Mouse (Mus musculus): ENCODE measurements around the gene Maml2. TPM values are rescaled to one million over a fixed set of nuclear protein-coding genes. Genes with fewer than 3 reads are reported as not detected.

Maml2 gene
- total RNA-seq, 1 experiment from 2014 or later: 5.0 TPM

DNA sequence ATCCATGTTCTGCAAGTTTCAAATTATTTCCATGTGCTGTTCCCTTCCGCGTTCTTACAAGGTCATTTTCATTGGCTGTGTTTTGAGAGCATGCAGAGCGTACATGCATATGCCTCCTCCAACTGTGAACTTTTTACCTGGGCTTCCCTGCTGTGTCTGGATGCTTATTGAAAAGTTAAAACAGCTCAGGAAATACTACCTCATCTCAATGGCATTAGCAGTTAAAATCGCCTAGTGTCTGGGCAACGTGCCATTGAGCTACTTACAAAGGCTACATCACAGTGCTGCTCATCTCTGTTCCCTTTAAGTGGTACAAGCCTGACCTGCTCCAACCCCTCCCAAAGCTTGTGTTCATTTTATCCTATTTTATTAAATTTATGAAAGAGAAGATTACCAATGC, 347.4 kb downstream of the Maml2 start:
- no peak for ATAC-seq (replicated peaks in 1 of 2; ENCODE audit: insufficient read depth in 1 of 2, low FRiP score in 2 of 2, low TSS enrichment in 1 of 2, low read depth in 1 of 2, poor library complexity in 2 of 2, severe bottlenecking in 2 of 2)

DNA sequence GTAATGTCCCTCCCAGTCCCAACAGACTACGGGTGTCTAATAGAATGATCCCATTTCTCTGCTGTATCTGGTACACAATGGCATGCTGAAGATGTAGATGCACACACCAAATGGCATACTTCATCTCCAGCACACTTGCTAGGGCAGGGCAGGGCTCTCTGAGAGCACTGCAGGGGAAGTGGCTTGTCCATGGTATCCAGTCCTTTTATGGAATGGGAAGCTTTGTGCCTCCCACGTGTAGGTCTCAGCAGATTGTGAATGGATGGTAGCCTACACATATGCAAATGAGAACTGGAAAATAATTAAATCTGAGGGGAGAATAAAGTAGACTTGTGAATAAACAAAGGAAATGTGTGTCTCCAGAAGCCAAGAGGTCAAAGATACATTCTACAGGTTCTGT, 353.3 kb downstream of the Maml2 start:
- no peak for ATAC-seq (replicated peaks in 1 of 2; ENCODE audit: insufficient read depth in 1 of 2, low FRiP score in 2 of 2, low TSS enrichment in 1 of 2, low read depth in 1 of 2, poor library complexity in 2 of 2, severe bottlenecking in 2 of 2)

DNA sequence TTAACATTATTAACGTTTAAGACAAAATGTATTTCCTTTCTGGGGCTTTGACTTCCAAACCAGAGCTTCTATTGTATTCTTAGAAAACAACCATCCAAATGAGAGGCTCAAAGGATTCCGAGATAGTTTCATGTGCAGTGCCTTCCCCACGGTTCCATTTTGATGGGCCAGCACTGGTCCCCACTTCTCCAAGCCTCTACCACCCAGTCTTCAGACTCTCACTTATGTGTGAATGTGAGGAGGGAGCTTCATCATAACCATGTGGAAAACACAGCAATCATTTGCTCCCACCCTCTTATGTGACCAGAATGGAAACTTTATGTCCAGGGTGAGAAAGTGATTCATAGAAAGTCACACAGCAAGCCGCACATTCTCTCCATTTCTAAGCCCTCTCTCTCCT, 354.1 kb downstream of the Maml2 start:
- ATAC-seq (replicated peaks in 1 of 2; ENCODE audit: insufficient read depth in 1 of 2, low FRiP score in 2 of 2, low TSS enrichment in 1 of 2, low read depth in 1 of 2, poor library complexity in 2 of 2, severe bottlenecking in 2 of 2): 0 out of 4 replicates have a peak, but pooled peaks of 1 of the 2 experiments have one; percentile 27

DNA sequence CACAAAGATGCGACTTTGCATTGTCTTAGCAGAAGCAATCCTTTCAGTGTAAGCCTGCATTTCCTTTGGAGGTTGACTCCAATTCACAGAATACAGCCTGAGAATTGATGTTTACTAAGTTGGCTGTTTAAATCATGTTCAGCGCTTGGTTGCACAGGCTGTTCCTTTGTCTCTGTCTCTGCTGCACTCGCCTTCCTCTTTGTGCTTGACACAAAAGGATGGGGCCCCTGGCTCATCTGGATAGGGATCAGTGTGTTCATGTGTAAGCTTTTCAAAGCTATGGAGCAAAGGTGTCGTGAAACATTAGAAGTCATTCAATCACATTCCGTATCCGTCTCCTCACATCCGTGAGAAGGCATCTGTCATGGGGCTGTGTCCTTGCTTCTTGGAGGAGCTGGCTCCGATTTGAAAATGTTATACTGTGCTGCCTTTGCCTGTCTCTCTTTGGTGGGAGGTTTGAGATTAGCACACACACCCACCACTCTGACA, 354.7 kb downstream of the Maml2 start:
- no peak for ATAC-seq (replicated peaks in 1 of 2; ENCODE audit: insufficient read depth in 1 of 2, low FRiP score in 2 of 2, low TSS enrichment in 1 of 2, low read depth in 1 of 2, poor library complexity in 2 of 2, severe bottlenecking in 2 of 2)

DNA sequence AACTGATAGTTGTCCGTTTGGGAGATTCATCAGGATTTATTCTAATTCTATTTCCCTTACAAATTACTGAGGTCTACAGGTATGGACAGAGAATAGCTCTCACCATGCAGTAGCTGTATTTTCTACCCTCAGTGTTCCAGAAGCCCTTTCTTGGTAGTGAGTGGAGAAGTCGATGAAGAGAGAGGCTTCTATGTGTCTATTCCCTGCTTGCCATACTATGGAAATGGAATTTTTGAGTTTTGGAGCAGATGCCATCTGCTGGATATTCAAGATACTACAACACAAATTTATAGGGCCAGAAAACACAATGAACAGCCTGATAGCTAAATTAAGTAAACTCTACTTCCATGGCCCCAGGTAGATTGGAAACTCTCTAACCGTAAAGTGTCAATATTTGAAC, 355.2 kb downstream of the Maml2 start:
- ATAC-seq (replicated peaks in 1 of 2; ENCODE audit: insufficient read depth in 1 of 2, low FRiP score in 2 of 2, low TSS enrichment in 1 of 2, low read depth in 1 of 2, poor library complexity in 2 of 2, severe bottlenecking in 2 of 2): peak in 1 of 2 experiments; percentile 65; a peak in 2 of 4 replicates

DNA sequence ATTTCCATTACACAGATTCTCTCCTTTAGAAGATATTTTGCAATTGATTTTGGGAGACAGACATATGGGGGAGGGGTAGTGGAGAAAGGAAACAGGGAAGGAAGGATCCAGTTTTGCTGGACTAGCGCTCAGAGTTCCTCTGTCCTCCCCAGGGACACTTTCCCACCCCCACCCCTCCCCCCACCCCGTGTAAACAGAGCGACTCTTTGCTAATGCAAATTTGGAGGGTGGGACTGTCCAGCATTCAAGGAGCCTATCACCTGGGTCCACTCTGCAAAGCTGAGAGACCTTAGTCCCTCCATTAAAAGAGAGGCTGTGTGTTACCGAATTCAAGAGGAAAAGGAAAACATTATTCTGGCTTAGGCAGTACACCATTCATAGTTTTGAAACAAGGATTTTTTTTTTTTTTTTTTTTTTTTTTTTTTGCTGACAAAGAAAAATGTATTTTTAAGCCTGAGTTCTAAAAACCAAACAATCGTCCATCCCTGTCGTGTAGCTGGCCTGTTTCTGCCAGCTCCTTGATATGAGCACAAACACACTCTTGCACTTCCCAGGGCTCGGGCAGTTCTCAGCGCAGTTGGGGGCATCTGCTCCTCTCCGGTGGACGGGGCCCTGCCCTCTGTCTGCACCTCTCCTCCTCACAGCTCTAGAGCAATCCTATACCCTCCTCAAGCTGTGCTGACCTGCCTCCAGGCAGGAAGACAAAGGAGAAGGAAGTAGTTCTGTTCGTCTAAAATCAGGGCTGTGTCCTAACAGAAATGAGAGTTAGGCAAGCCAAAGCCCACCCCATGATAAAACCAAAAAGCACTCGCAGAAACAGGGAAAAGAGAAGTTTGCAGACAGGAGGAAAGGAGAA, 364.2 kb downstream of the Maml2 start:
- ATAC-seq (replicated peaks in 1 of 2; ENCODE audit: insufficient read depth in 1 of 2, low FRiP score in 2 of 2, low TSS enrichment in 1 of 2, low read depth in 1 of 2, poor library complexity in 2 of 2, severe bottlenecking in 2 of 2): peak in 1 of 2 experiments; percentile 56; a peak in 2 of 4 replicates

DNA sequence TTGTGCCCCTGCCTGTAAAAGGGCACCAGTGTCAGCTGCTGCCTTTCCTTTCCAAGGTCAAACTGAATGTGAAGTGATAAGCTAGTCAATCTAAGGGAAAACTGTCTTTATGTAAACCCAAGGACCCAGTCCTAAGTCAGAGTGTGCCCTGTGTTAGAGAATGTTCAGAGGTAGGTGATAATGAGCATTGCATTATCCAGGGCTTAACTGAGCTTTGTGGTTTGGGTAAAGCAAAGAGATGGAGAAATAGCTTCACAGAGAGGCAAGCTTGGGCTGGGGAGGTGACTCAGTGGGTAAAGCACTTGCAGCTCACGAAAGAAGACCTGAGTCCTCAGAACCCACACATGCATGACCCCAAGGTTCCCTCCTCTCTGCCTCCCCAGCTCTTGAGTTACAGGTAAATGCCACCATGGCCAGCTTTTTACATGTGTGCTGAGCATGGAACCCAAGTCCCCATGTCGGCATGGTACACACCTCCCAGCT, 367.8 kb downstream of the Maml2 start:
- no peak for ATAC-seq (replicated peaks in 1 of 2; ENCODE audit: insufficient read depth in 1 of 2, low FRiP score in 2 of 2, low TSS enrichment in 1 of 2, low read depth in 1 of 2, poor library complexity in 2 of 2, severe bottlenecking in 2 of 2)

DNA sequence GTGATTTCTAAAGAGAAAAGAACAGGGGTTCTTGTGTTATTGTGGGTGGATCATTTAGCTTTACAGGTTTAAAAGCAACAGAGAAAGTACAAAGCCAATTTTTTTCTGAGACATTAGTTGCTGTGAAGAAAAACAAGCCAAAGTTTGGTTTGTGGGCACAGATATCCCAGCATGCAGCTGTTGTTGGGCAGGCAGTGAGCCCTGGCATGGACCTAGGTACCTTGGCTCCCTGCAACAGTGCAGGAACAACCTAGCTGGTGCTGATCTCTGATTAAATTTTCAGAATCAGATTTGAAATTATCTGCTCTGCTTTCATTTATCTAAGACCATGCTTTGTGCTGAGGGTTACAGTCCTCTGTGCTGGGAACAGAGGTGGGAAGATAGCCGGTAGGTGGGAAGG, 370.2 kb downstream of the Maml2 start:
- no peak for ATAC-seq (replicated peaks in 1 of 2; ENCODE audit: insufficient read depth in 1 of 2, low FRiP score in 2 of 2, low TSS enrichment in 1 of 2, low read depth in 1 of 2, poor library complexity in 2 of 2, severe bottlenecking in 2 of 2)

DNA sequence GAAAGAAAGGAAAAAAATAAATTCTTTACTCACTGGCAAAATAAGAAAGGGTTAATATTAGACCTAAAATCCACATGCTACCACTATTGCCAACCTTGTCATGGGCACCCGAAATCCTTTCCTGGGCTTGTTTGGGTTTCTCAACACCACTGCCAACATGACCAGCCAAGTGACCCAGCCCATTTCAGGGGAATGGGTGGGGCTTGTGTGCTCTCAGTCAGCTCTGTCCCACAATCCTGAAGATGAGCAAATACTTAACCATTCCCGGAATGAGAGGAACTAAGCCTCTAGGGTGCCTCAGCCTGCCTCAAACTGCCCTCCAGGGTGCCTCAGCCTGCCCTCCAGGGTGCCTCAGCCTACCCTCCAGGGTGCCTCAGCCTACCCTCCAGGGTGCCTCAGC, 371.0 kb downstream of the Maml2 start:
- no peak for ATAC-seq (replicated peaks in 1 of 2; ENCODE audit: insufficient read depth in 1 of 2, low FRiP score in 2 of 2, low TSS enrichment in 1 of 2, low read depth in 1 of 2, poor library complexity in 2 of 2, severe bottlenecking in 2 of 2)

DNA sequence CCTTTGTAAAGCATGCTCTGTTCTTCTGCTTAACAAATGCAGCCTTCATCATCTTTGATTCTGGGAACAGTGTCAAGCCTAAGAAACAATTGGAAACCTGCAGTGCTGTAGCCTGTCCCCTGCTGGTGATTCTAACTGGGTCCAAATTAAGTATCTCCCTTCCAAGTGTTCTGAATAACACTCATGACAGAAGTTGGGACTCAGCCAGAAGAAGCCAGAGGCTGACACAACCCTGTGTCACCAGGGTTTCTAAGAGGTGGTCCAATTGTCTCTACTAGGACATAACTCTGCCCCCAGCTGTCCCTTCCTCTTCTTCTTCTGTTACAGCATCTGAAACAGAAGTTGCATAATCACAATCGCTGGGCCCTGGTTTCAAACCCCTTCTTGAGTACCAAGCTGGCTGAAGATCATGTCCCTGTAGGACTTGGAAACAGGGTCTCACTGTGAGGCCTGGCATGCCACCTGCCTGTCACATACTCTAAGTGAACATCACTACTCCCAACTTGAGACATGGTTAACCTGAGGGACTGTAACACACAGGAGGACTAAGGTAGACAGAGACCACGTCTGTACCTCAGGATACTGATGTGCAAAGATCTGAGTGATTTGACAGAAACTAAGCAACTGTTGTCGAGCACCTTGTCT, 373.5 kb downstream of the Maml2 start:
- no peak; a peak in 1 of 4 replicates for ATAC-seq (replicated peaks in 1 of 2; ENCODE audit: insufficient read depth in 1 of 2, low FRiP score in 2 of 2, low TSS enrichment in 1 of 2, low read depth in 1 of 2, poor library complexity in 2 of 2, severe bottlenecking in 2 of 2)

DNA sequence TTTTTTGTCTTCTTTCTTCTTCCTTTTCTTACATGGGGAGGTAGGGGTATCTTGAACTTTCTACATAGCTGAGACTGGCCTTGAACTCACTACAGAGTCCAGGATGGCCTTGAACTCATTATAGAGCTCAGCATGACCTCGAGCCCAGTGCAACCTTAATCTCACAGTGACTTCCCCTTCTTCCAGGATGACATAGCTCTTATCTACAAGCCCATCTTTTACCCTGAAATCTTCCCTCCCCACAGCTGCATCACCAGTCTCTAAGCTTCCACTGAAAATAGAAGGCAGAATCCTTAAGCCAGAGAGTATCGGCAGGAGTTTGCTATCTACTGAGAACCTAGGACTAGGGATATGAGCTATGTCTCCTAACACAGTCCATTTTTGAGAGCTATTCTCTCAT, 375.5 kb downstream of the Maml2 start:
- ATAC-seq (replicated peaks in 1 of 2; ENCODE audit: insufficient read depth in 1 of 2, low FRiP score in 2 of 2, low TSS enrichment in 1 of 2, low read depth in 1 of 2, poor library complexity in 2 of 2, severe bottlenecking in 2 of 2): no peak

DNA sequence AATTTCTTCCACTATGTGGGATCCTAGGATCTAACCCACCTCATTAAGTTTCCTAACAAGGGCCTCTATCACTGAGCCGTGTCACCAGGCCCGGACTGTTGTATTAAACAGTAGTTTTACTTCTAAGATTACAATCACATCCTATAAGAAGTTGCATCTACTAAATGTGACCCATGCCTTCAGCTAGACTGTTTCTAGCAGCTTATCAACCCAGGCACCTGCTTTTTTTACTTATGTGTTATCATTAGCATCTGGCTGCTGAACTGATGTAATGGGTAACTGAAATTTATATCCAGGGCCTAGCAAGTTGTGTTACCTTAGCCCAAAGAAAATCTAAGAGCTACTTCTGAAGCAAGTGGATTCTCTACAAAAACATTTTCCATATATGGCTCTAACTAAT, 380.3 kb downstream of the Maml2 start:
- no peak for ATAC-seq (replicated peaks in 1 of 2; ENCODE audit: insufficient read depth in 1 of 2, low FRiP score in 2 of 2, low TSS enrichment in 1 of 2, low read depth in 1 of 2, poor library complexity in 2 of 2, severe bottlenecking in 2 of 2)

DNA sequence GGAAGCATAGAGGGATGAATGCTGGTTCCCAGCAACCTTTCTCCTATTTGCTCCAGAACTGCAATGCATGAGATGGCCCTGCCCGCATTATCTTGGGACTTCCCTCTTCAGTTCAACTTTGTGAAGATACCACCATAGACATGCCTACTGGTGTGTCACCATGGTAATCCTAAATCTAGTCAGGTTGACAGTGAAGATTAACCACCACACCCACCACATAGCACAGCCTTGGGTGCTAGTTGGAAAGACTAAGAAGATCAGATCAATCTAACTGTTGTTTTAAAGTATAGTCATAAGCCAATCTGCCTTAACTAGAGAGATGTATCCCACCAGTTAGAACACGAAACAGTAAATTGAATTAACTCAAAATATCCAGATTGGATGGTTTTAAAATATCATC, 381.9 kb downstream of the Maml2 start:
- no peak for ATAC-seq (replicated peaks in 1 of 2; ENCODE audit: insufficient read depth in 1 of 2, low FRiP score in 2 of 2, low TSS enrichment in 1 of 2, low read depth in 1 of 2, poor library complexity in 2 of 2, severe bottlenecking in 2 of 2)

DNA sequence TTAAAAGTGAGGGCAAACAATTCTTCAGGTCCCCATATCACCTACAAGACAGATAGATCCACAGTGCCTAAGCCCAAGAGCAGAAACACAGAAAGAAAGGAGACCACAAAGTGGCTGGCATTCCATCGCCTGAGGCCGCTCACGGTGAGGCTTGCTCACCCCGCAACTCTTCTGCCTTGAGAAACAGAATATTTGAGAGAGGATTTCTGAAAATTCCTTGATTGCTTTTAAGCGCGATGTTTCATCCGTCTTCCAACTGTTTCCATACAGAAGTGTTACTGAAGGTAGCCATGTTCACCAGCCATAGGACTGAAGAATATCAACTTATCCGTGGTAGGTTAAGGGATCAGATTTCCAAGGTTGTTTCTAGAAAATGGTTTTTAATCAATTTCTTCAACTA, 383.4 kb downstream of the Maml2 start:
- ATAC-seq (replicated peaks in 1 of 2; ENCODE audit: insufficient read depth in 1 of 2, low FRiP score in 2 of 2, low TSS enrichment in 1 of 2, low read depth in 1 of 2, poor library complexity in 2 of 2, severe bottlenecking in 2 of 2): no peak

DNA sequence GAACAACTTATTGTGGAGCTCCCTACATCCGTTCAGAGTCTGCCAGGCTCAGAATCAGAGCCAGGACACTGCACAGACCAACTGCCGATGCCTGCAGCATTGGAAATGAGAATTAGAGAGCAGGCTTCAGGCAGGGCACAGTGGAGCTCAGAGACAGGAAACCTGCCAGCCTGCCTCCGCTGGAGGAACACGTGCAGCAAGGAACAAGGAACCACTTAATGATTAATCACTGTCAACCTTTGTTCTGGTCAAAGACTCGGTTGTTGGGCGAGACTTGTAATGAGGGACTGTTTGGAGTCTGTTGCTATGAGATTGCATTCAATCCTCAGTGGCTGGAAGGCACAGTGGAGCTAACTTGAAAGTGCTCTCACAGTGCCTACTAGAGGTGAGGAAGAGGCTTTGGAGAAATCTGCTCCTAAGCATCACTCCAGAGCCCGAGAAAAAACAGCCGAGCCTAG, 383.9 kb downstream of the Maml2 start:
- peak; percentile 96 to 97 for ATAC-seq (replicated peaks in 1 of 2; ENCODE audit: insufficient read depth in 1 of 2, low FRiP score in 2 of 2, low TSS enrichment in 1 of 2, low read depth in 1 of 2, poor library complexity in 2 of 2, severe bottlenecking in 2 of 2)

DNA sequence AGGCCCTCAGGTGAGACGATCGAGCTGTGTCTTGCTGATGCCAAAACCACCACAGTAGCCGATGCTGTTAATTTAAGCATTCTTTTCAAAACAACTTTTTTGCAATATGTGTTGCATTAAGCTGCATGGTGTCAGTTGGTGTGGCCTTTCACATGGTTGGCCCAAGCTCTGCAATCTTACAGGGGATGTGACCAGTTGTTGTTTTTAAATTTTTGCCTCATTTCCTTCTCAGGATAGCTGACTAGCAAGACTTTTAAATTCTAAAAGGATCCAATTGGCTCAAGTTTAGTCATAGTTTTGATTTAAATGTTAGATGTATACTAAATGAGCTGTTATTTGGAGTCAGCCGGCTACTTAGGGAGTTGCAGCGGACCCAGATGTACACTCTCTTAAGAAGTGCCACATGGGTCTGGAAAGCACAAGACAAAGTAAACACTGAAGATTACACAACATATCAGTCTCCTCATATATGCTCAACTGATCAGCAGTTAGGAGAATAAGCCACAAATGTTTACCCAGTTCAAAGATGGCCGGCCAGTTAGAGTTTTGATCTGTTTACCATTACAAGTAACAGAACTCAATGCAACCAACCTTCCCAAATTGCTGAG, 386.7 kb downstream of the Maml2 start:
- no peak for ATAC-seq (replicated peaks in 1 of 2; ENCODE audit: insufficient read depth in 1 of 2, low FRiP score in 2 of 2, low TSS enrichment in 1 of 2, low read depth in 1 of 2, poor library complexity in 2 of 2, severe bottlenecking in 2 of 2)

DNA sequence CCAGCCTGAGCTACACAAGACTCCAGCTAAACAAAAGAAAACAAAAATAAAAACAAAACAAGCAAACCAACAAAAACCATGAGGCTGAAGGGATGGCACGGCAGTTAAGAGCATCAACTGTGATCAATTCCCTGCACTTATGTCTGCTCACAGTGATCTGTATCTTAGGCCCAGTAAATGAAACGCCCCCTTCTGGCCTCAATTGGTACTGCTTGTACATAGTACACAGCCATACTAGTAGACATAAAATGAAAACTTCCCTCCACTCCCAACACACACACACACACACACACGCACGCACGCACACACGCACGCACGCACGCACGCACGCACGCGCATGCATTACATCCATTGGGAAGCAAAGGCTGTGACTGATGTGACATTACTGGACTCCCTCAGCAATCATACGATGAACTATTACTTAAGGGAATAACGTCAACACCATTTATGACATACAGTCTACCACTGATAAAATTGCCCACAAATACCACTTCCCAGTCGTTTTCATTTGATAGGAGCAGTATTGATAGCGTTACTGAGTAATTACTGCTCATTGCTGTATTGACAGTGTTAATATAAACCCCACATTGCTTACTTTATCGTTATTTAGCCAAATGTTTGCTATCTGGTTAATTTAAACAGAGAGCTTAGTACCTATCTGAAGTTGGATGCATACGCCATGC, 389.4 kb downstream of the Maml2 start:
- ATAC-seq (replicated peaks in 1 of 2; ENCODE audit: insufficient read depth in 1 of 2, low FRiP score in 2 of 2, low TSS enrichment in 1 of 2, low read depth in 1 of 2, poor library complexity in 2 of 2, severe bottlenecking in 2 of 2): no peak

Data from hematopoietic stem cell, adult 5-6 weeks (primary cell).